Mouse (Mus musculus): ENCODE data around the gene Fkbp6.

DNA sequence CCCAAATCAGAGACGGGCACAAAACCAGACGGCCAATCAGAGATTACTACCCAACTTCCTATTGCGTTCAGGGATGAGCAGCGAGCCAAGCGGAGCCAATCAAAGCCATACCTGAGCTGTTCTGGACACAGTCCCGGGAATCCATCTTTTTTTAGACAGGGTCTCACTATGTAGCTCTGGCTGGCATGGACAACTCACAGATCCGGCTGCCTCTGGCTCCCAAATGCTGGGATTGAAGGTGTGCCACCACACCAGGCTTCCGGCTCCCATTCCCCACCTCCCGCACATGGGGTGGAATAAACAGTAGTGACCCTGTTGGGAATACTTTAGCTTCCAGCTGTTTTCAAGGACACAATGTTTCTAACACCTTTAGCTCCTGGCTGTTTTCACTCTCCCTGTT, 69.6 kb downstream of the Fkbp6 start:
- TF ChIP-seq CTCF (IDR thresholded peaks at IDR 0.05; ENCODE audit: borderline replicate concordance, insufficient read depth, low read length), result no peak
- no peak for TF ChIP-seq POLR2A (IDR thresholded peaks at IDR 0.05; ENCODE audit: low read depth, low read length)
